Mouse (Mus musculus): ENCODE results near the gene Myo15b. TPM values are rescaled to one million over a fixed set of nuclear protein-coding genes. Genes with fewer than 3 reads are reported as not detected.

Myo15b gene
- polyA plus RNA-seq, 1 experiment: not detected

GRCm38 (mm10) chr11:115876438-115876837 is 18.2 kb downstream of the Myo15b start:
- no peaks in the 10 kb centered on the region for H3K79me3 ChIP-seq (ENCODE audit: low read depth)

GRCm38 (mm10) chr11:115877174-115877755 is 19.1 kb downstream of the Myo15b start:
- TF ChIP-seq CEBPB (IDR thresholded peaks at IDR 0.05; ENCODE audit: low read depth) (no peak), CTCF (IDR thresholded peaks at IDR 0.05; ENCODE audit: control insufficient read depth, insufficient read depth, insufficient read length) (no peak), USF1 (IDR thresholded peaks at IDR 0.05; ENCODE audit: low read depth) (no peak), MAX (IDR thresholded peaks at IDR 0.05) (no peak), FOSL1 (IDR thresholded peaks at IDR 0.05; ENCODE audit: insufficient read depth, low read length, poor library complexity, severe bottlenecking) (no peak), MYOD1 (IDR thresholded peaks at IDR 0.05; ENCODE audit: control insufficient read depth, insufficient read length, low read depth) (no peak), MYOG (IDR thresholded peaks at IDR 0.05; ENCODE audit: control insufficient read depth, extremely low read depth, insufficient read length) (no peak)

More at GRCm38 (mm10) chr11:115876438-115876837, 18.2 kb downstream of the Myo15b start:
- H3K27me3 ChIP-seq (ENCODE audit: control insufficient read depth, insufficient read depth, insufficient read length): peaks cover 55% of the 10 kb centered on the region
- H3K36me3 ChIP-seq (ENCODE audit: control insufficient read depth, insufficient read depth): no peaks in the 10 kb centered on the region
- no peaks in the 10 kb centered on the region for H3K79me2 ChIP-seq (ENCODE audit: control insufficient read depth, insufficient read depth)
- no peak overlapping the region for H3K4me3 ChIP-seq (ENCODE audit: insufficient read depth, poor library complexity, severe bottlenecking)
- no peak for TF ChIP-seq CEBPB (IDR thresholded peaks at IDR 0.05; ENCODE audit: low read depth)
- no peak for TF ChIP-seq USF1 (IDR thresholded peaks at IDR 0.05; ENCODE audit: low read depth)
- TF ChIP-seq MYOD1 (IDR thresholded peaks at IDR 0.05; ENCODE audit: control insufficient read depth, insufficient read length, low read depth): no peak
- TF ChIP-seq MYOG (IDR thresholded peaks at IDR 0.05; ENCODE audit: control insufficient read depth, extremely low read depth, insufficient read length): no peak
- H3ac ChIP-seq (ENCODE audit: control insufficient read depth, insufficient read length, low read depth): no peak overlapping the region

GRCm38 (mm10) chr11:115878071-115878470 is 19.9 kb downstream of the Myo15b start:
- TF ChIP-seq MAX (IDR thresholded peaks at IDR 0.05) (no peak), FOSL1 (IDR thresholded peaks at IDR 0.05; ENCODE audit: insufficient read depth, low read length, poor library complexity, severe bottlenecking) (no peak), MYOG (IDR thresholded peaks at IDR 0.05; ENCODE audit: control insufficient read depth, extremely low read depth, insufficient read length) (no peak), USF1 (IDR thresholded peaks at IDR 0.05; ENCODE audit: low read depth) (no peak), MYOD1 (IDR thresholded peaks at IDR 0.05; ENCODE audit: control insufficient read depth, insufficient read length, low read depth) (no peak), CEBPB (IDR thresholded peaks at IDR 0.05; ENCODE audit: low read depth) (no peak), CTCF (IDR thresholded peaks at IDR 0.05; ENCODE audit: control insufficient read depth, insufficient read depth, insufficient read length) (no peak)
- H3K79me3 ChIP-seq (ENCODE audit: low read depth): no peaks in the 10 kb centered on the region
- H3K79me2 ChIP-seq (ENCODE audit: control insufficient read depth, insufficient read depth): no peaks in the 10 kb centered on the region
- H3K4me3 ChIP-seq (ENCODE audit: insufficient read depth, poor library complexity, severe bottlenecking): no peak overlapping the region
- H3ac ChIP-seq (ENCODE audit: control insufficient read depth, insufficient read length, low read depth): no peak overlapping the region
- H3K27me3 ChIP-seq (ENCODE audit: control insufficient read depth, insufficient read depth, insufficient read length): peaks cover 71% of the 10 kb centered on the region
- no peaks in the 10 kb centered on the region for H3K36me3 ChIP-seq (ENCODE audit: control insufficient read depth, insufficient read depth)

More at GRCm38 (mm10) chr11:115877174-115877755, 19.1 kb downstream of the Myo15b start:
- H3K79me3 ChIP-seq (ENCODE audit: low read depth): no peaks in the 10 kb centered on the region
- no peak overlapping the region for H3ac ChIP-seq (ENCODE audit: control insufficient read depth, insufficient read length, low read depth)
- H3K36me3 ChIP-seq (ENCODE audit: control insufficient read depth, insufficient read depth): no peaks in the 10 kb centered on the region
- peaks cover 63% of the 10 kb centered on the region for H3K27me3 ChIP-seq (ENCODE audit: control insufficient read depth, insufficient read depth, insufficient read length)
- H3K79me2 ChIP-seq (ENCODE audit: control insufficient read depth, insufficient read depth): no peaks in the 10 kb centered on the region
- H3K4me3 ChIP-seq (ENCODE audit: insufficient read depth, poor library complexity, severe bottlenecking): no peak overlapping the region

GRCm38 (mm10) chr11:115881002-115881401 is 22.8 kb downstream of the Myo15b start:
- Histone ChIP-seq H3K79me2 (ENCODE audit: control insufficient read depth, insufficient read depth) (no peaks in the 10 kb centered on the region), H3K79me3 (ENCODE audit: low read depth) (no peaks in the 10 kb centered on the region), H3K27me3 (ENCODE audit: control insufficient read depth, insufficient read depth, insufficient read length) (peaks cover 77% of the 10 kb centered on the region), H3K36me3 (ENCODE audit: control insufficient read depth, insufficient read depth) (no peaks in the 10 kb centered on the region), H3ac (ENCODE audit: control insufficient read depth, insufficient read length, low read depth) (no peak overlapping the region), H3K4me3 (ENCODE audit: insufficient read depth, poor library complexity, severe bottlenecking) (no peak overlapping the region)
- TF ChIP-seq CTCF (IDR thresholded peaks at IDR 0.05; ENCODE audit: control insufficient read depth, insufficient read depth, insufficient read length): peak; percentile 79
- TF ChIP-seq CEBPB (IDR thresholded peaks at IDR 0.05; ENCODE audit: low read depth): no peak
- no peak for TF ChIP-seq USF1 (IDR thresholded peaks at IDR 0.05; ENCODE audit: low read depth)

- Histone ChIP-seq H3ac (ENCODE audit: control insufficient read depth, insufficient read length, low read depth) (no peak overlapping the region), H3K79me2 (ENCODE audit: control insufficient read depth, insufficient read depth) (no peaks in the 10 kb centered on the region), H3K79me3 (ENCODE audit: low read depth) (no peaks in the 10 kb centered on the region), H3K4me3 (ENCODE audit: insufficient read depth, poor library complexity, severe bottlenecking) (no peak overlapping the region), H3K36me3 (ENCODE audit: control insufficient read depth, insufficient read depth) (no peaks in the 10 kb centered on the region), H3K27me3 (ENCODE audit: control insufficient read depth, insufficient read depth, insufficient read length) (peaks cover 76% of the 10 kb centered on the region)
- no peak for TF ChIP-seq MYOG (IDR thresholded peaks at IDR 0.05; ENCODE audit: control insufficient read depth, extremely low read depth, insufficient read length)
- TF ChIP-seq USF1 (IDR thresholded peaks at IDR 0.05; ENCODE audit: low read depth): no peak
- no peak for TF ChIP-seq CEBPB (IDR thresholded peaks at IDR 0.05; ENCODE audit: low read depth)
- no peak for TF ChIP-seq CTCF (IDR thresholded peaks at IDR 0.05; ENCODE audit: control insufficient read depth, insufficient read depth, insufficient read length)
- no peak for TF ChIP-seq MAX (IDR thresholded peaks at IDR 0.05)
- no peak for TF ChIP-seq MYOD1 (IDR thresholded peaks at IDR 0.05; ENCODE audit: control insufficient read depth, insufficient read length, low read depth)
- no peak for TF ChIP-seq FOSL1 (IDR thresholded peaks at IDR 0.05; ENCODE audit: insufficient read depth, low read length, poor library complexity, severe bottlenecking)
Observed at GRCm38 (mm10) chr11:115883251-115883650, 25.0 kb downstream of the Myo15b start.

GRCm38 (mm10) chr11:115884361-115884760 is 26.2 kb downstream of the Myo15b start:
- no peak overlapping the region for H3ac ChIP-seq (ENCODE audit: control insufficient read depth, insufficient read length, low read depth)
- H3K4me3 ChIP-seq (ENCODE audit: insufficient read depth, poor library complexity, severe bottlenecking): no peak overlapping the region
- TF ChIP-seq CTCF (IDR thresholded peaks at IDR 0.05; ENCODE audit: control insufficient read depth, insufficient read depth, insufficient read length) (no peak), MYOG (IDR thresholded peaks at IDR 0.05; ENCODE audit: control insufficient read depth, extremely low read depth, insufficient read length) (no peak), MYOD1 (IDR thresholded peaks at IDR 0.05; ENCODE audit: control insufficient read depth, insufficient read length, low read depth) (no peak), USF1 (IDR thresholded peaks at IDR 0.05; ENCODE audit: low read depth) (no peak), FOSL1 (IDR thresholded peaks at IDR 0.05; ENCODE audit: insufficient read depth, low read length, poor library complexity, severe bottlenecking) (no peak)
- peaks cover 76% of the 10 kb centered on the region for H3K27me3 ChIP-seq (ENCODE audit: control insufficient read depth, insufficient read depth, insufficient read length)
- no peaks in the 10 kb centered on the region for H3K79me2 ChIP-seq (ENCODE audit: control insufficient read depth, insufficient read depth)
- no peaks in the 10 kb centered on the region for H3K36me3 ChIP-seq (ENCODE audit: control insufficient read depth, insufficient read depth)
- H3K79me3 ChIP-seq (ENCODE audit: low read depth): no peaks in the 10 kb centered on the region

Data from C2C12 (cell line).